Mouse (Mus musculus) activated CD4-positive, CD25-positive, alpha-beta regulatory T cell, adult 9 weeks (primary cell): ENCODE data around the gene Magi1. TPM values are rescaled to one million over a fixed set of nuclear protein-coding genes. Genes with fewer than 3 reads are reported as not detected.

Experiments used
- polyA plus RNA-seq: library from polyadenylated mRNA; unstranded; fragments of 100-300 nt; shearing (Covaris generic); gene quantifications from one replicate; pipeline ENCODE4 v1.2.1, GENCODE M21; 2017

Magi1 gene
- 1.2 TPM for polyA plus RNA-seq

DNA sequence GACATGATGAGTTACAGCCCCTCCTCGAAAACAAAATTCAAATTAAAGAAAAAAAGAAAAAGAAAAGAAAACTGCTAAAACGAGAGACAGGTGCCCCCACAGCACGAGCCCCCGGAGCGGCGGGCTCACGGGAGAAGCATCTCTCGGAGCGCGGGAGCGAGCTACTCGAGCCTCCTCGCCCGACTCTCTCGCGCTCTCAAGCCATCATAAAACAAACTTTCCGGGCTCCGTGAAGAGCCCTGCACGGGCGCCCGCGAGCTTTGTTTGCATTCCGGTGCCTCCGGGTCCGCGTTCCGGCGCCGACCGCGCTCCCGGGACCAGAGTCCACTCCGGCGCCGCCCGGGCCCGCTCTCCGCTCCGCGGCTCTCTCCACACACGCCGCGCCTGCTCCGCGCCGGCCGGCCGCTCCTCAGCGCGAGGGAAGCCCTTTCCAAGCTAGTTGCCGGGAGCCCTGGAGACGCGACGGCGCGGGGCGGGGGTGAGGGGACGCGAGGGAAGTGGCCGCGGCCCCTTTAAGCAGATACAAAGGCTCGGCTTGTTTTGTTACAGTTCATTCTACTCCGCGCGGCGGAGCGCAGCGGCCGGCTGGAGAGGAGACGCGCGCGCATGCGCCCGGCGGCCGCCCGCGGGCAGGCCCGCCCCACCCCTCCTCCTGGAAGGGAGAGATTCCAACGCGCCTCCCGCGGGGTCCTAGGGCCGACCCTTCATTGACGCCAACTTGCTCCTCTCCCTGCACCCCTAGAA is at the start of gene Magi1:
TSS of gene Magi1 (minus strand) at position 600 of the 744 bp plus-strand sequence.

Other genes with a start within 250 kb of the Magi1 start
- 7.2 TPM for gene Slc25a26, start 216.4 kb upstream of the Magi1 start, polyA plus RNA-seq